Mouse (Mus musculus) embryo, embryonic 11.5 days (tissue): ENCODE results near the gene Vmn1r135.
"Not testable (repeated sequence)": the region's sequence is repeated elsewhere in the genome, so short reads cannot be mapped to it uniquely, and the experiment has no call there.

Experiments
- DNase-seq: peaks from one replicate; pipeline ENCODE4 v3.0.0-alpha.2; 2012; ENCODE audit warnings: low read depth, low spot score

The Vmn1r135 gene

GRCm38 (mm10) chr7:21832051-21832450 is at the start of gene Vmn1r135:
Gene Vmn1r135 (plus strand): TSS chr7:21832351.
- not testable (repeated sequence) for DNase-seq

- DNase-seq, result not testable (repeated sequence)
Measured at GRCm38 (mm10) chr7:21796628-21797027, 35.5 kb upstream of the Vmn1r135 start, which contains the start of gene Gm4177. Gene Gm4177 (minus strand): TSS chr7:21796728.

- DNase-seq, result not testable (repeated sequence)
Measured at GRCm38 (mm10) chr7:21844167-21844566, 12.0 kb downstream of the Vmn1r135 start, which contains the start of gene Gm5725. Gene Gm5725 (minus strand): TSS chr7:21844267.
